Mouse (Mus musculus) ES-Bruce4 (cell line): ENCODE data around the gene Ndufb4.
"Not testable (repeated sequence)": the region's sequence is repeated elsewhere in the genome, so short reads cannot be mapped to it uniquely, and the experiment has no call there.

Experiments used
- CTCF ChIP-seq: IDR thresholded peaks from one replicate; pipeline ENCODE4 v1.8.1; 2011; ENCODE audit warnings: low read depth, low read length
- POLR2A ChIP-seq: IDR thresholded peaks from one replicate; pipeline ENCODE4 v1.8.1; 2011; ENCODE audit warnings: low read length; ENCODE audit not compliant: insufficient read depth

DNA sequence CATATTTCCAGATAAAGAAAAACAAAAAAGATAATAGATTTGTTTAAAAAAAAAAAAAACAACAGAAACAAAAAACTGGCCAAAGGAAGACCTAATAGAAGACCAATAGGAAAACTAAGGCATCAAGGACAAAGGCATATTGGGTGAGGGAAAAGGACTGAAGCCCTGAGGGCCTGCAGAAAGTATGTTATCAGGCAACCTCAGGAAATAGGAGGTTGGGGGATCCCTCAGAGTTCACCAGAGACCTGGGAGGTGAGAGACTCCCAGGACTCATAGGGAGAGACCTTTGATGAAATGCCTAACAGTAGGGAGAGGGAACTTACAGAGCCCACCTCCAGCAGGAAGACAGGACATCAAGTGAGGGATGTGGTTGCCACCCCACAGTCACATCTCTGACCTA lies 45.8 kb upstream of the Ndufb4 start:
- not testable (repeated sequence) for TF ChIP-seq CTCF, POLR2A
